Mouse (Mus musculus): ENCODE measurements at regions not wholly inside any gene's neighbourhood (a gene's known extent, or its start where the extent isn't known, plus 50 kb on each side); places are given as distances from the start of the nearest gene placed in this dataset.

DNA sequence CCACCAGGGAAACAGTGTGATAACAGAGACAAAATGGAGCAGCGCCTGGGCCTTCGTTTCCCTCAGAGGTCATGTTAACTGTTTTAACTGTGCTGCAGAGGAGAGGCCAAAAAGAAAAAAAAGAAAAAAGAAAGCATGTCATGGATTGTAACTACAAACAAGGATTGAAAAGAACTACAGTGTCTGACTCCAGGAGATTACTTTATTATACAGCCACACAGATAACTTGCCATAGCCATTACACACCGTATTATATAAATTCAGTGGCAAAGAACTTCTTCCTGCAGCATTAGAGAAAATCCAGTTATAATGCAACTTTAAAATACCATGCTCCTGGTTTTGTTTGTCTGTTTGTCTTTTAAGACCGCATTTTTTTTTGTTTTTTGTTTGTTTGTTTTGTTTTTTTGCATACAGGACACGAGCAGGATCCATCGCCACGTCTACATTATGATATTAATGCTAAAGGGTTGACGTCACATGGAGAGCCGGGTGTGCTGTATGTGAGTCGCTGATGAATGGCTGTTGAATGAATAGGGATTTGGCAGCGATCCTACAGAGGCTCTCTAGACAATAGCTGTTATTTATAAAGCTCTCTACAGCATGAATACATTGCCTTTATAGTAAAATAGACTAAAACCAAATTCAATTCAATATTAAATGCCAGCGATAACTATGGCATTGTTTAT lies 126.4 kb upstream of the Ift57 start:
- Histone ChIP-seq H3K9me3 (ENCODE audit: control insufficient read depth, low read length) (no peaks in the 10 kb centered on the region), H3K36me3 (ENCODE audit: control insufficient read depth, insufficient read depth, low read length) (no peaks in the 10 kb centered on the region), H3K4me2 (ENCODE audit: low read depth, severe bottlenecking) (no peak overlapping the region), H3K9ac (ENCODE audit: low read length) (no peak overlapping the region), H3K4me1 (ENCODE audit: control insufficient read depth, insufficient read depth, low read length) (no peaks in the 10 kb centered on the region), H3K27ac (replicated peaks; ENCODE audit: low read depth, low read length) (no peak overlapping the region), H3K4me3 (ENCODE audit: low read depth, low read length) (no peak overlapping the region), H3K27me3 (ENCODE audit: control insufficient read depth, insufficient read depth, low read length) (no peaks in the 10 kb centered on the region)
- WGBS, result 89% methylated on average over 12 of the region's 12 CpGs
- DNase-seq (ENCODE audit: low spot score), result no peak
- ATAC-seq (ENCODE audit: insufficient number of reproducible peaks, low FRiP score, low TSS enrichment, low read depth), result no peak

DNA sequence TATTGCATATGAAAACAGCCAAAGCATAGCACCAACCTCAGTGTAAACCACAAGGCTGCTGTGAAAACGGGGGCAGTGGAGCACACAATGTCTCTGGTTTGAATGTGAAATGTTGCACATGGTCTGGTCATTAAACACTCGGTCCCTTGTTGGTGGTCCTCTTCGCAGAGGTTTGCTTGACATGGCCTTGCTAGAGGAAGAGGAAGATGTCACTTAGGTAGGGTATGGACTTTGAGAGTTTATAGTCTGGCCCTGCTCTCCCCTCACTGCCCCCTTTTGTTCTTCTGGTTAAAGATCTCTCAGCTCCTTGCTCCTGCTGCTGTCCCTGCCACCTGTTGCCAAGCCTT lies 125.9 kb upstream of the Ift57 start:
- H3K36me3 ChIP-seq (ENCODE audit: control insufficient read depth, insufficient read depth, low read length), result no peaks in the 10 kb centered on the region
- no peaks in the 10 kb centered on the region for H3K27me3 ChIP-seq (ENCODE audit: control insufficient read depth, insufficient read depth, low read length)
- no peaks in the 10 kb centered on the region for H3K9me3 ChIP-seq (ENCODE audit: control insufficient read depth, low read length)
- no peak overlapping the region for H3K9ac ChIP-seq (ENCODE audit: low read length)
- ATAC-seq (ENCODE audit: insufficient number of reproducible peaks, low FRiP score, low TSS enrichment, low read depth) (no peak), DNase-seq (ENCODE audit: low spot score) (no peak)
- no peak overlapping the region for H3K27ac ChIP-seq (replicated peaks; ENCODE audit: low read depth, low read length)
- no peak overlapping the region for H3K4me2 ChIP-seq (ENCODE audit: low read depth, severe bottlenecking)
- no peaks in the 10 kb centered on the region for H3K4me1 ChIP-seq (ENCODE audit: control insufficient read depth, insufficient read depth, low read length)
- H3K4me3 ChIP-seq (ENCODE audit: low read depth, low read length), result no peak overlapping the region
- 89% methylated on average over 3 of the region's 3 CpGs for WGBS

DNA sequence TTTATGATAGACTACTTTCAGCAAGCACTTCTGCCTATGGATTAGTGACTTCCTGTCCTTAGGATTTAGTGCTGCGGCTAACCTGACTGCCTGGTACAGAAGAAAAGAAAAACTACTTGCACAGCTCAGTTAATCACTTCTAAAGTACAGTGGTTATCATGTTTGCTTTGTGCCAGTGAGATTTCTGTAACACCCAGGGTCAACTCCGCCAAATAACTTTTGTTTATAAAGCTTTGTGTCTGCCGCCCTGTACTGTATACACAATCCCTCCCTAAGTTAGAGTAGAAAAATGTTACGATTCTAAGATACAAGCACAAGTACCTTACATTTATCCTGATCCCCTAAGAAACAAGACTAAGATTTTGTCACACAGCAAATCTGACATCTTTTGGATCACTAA lies 120.1 kb upstream of the Ift57 start:
- WGBS, result 89% methylated on average over 4 of the region's 4 CpGs
- no peak for DNase-seq (ENCODE audit: low spot score)
- H3K9ac ChIP-seq (ENCODE audit: low read length), result no peak overlapping the region

GRCm38 (mm10) chr16:49580708-49581107 lies 118.3 kb upstream of the Ift57 start:
- Histone ChIP-seq H3K4me3 (ENCODE audit: low read depth, low read length) (no peak overlapping the region), H3K27me3 (ENCODE audit: control insufficient read depth, insufficient read depth, low read length) (no peaks in the 10 kb centered on the region), H3K27ac (replicated peaks; ENCODE audit: low read depth, low read length) (no peak overlapping the region), H3K36me3 (ENCODE audit: control insufficient read depth, insufficient read depth, low read length) (no peaks in the 10 kb centered on the region), H3K9ac (ENCODE audit: low read length) (no peak overlapping the region), H3K4me1 (ENCODE audit: control insufficient read depth, insufficient read depth, low read length) (no peaks in the 10 kb centered on the region), H3K4me2 (ENCODE audit: low read depth, severe bottlenecking) (no peak overlapping the region), H3K9me3 (ENCODE audit: control insufficient read depth, low read length) (no peaks in the 10 kb centered on the region)
- no peak for ATAC-seq (ENCODE audit: insufficient number of reproducible peaks, low FRiP score, low TSS enrichment, low read depth)
- WGBS, result 84% methylated on average over 6 of the region's 6 CpGs
- DNase-seq (ENCODE audit: low spot score), result no peak

More for the DNA sequence above, 120.1 kb upstream of the Ift57 start:
- no peaks in the 10 kb centered on the region for H3K27me3 ChIP-seq (ENCODE audit: control insufficient read depth, insufficient read depth, low read length)
- H3K4me1 ChIP-seq (ENCODE audit: control insufficient read depth, insufficient read depth, low read length), result no peaks in the 10 kb centered on the region
- ATAC-seq (ENCODE audit: insufficient number of reproducible peaks, low FRiP score, low TSS enrichment, low read depth), result no peak
- H3K9me3 ChIP-seq (ENCODE audit: control insufficient read depth, low read length), result no peaks in the 10 kb centered on the region
- H3K27ac ChIP-seq (replicated peaks; ENCODE audit: low read depth, low read length), result no peak overlapping the region
- no peaks in the 10 kb centered on the region for H3K36me3 ChIP-seq (ENCODE audit: control insufficient read depth, insufficient read depth, low read length)
- H3K4me2 ChIP-seq (ENCODE audit: low read depth, severe bottlenecking), result no peak overlapping the region
- no peak overlapping the region for H3K4me3 ChIP-seq (ENCODE audit: low read depth, low read length)

DNA sequence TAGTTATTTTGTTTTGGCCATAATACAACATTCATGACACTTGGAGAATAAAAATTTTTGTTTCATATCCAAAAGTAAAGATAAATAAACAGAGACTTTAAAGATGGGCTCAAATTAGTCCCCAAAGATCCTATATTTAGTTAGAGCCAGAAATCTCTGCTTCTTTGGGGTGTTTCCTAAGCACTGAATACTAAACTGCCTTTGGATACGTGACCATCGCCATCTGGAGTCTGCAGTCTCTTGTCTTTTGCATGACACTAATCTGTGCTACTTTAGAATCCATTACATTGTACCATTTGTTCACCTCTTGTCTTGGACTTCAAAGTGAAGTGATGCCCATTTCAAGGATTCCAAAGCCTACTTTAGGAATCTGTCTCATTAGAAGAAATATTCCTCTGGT lies 92.5 kb upstream of the Ift57 start:
- Histone ChIP-seq H3K4me3 (ENCODE audit: low read depth, low read length) (no peak overlapping the region), H3K9me3 (ENCODE audit: control insufficient read depth, low read length) (no peaks in the 10 kb centered on the region), H3K27me3 (ENCODE audit: control insufficient read depth, insufficient read depth, low read length) (no peaks in the 10 kb centered on the region), H3K4me2 (ENCODE audit: low read depth, severe bottlenecking) (no peak overlapping the region), H3K9ac (ENCODE audit: low read length) (no peak overlapping the region), H3K27ac (replicated peaks; ENCODE audit: low read depth, low read length) (no peak overlapping the region), H3K4me1 (ENCODE audit: control insufficient read depth, insufficient read depth, low read length) (no peaks in the 10 kb centered on the region), H3K36me3 (ENCODE audit: control insufficient read depth, insufficient read depth, low read length) (no peaks in the 10 kb centered on the region)
- 88% methylated on average over 2 of the region's 2 CpGs for WGBS
- no peak for DNase-seq (ENCODE audit: low spot score)
- no peak for ATAC-seq (ENCODE audit: insufficient number of reproducible peaks, low FRiP score, low TSS enrichment, low read depth)

GRCm38 (mm10) chr16:49614801-49615200 lies 84.2 kb upstream of the Ift57 start:
- H3K27ac ChIP-seq (replicated peaks; ENCODE audit: low read depth, low read length), result no peak overlapping the region
- no peaks in the 10 kb centered on the region for H3K9me3 ChIP-seq (ENCODE audit: control insufficient read depth, low read length)
- ATAC-seq (ENCODE audit: insufficient number of reproducible peaks, low FRiP score, low TSS enrichment, low read depth), result no peak
- H3K36me3 ChIP-seq (ENCODE audit: control insufficient read depth, insufficient read depth, low read length), result no peaks in the 10 kb centered on the region
- no peaks in the 10 kb centered on the region for H3K4me1 ChIP-seq (ENCODE audit: control insufficient read depth, insufficient read depth, low read length)
- H3K4me3 ChIP-seq (ENCODE audit: low read depth, low read length), result no peak overlapping the region
- H3K27me3 ChIP-seq (ENCODE audit: control insufficient read depth, insufficient read depth, low read length), result no peaks in the 10 kb centered on the region
- no peak overlapping the region for H3K9ac ChIP-seq (ENCODE audit: low read length)
- no peak for DNase-seq (ENCODE audit: low spot score)
- whole genome bisulfite sequencing, result 83% methylated on average over 3 of the region's 3 CpGs
- H3K4me2 ChIP-seq (ENCODE audit: low read depth, severe bottlenecking), result no peak overlapping the region

- no peak overlapping the region for H3K9ac ChIP-seq (ENCODE audit: low read length)
- WGBS, result 88% methylated on average over 20 of the region's 20 CpGs
- no peak overlapping the region for H3K27ac ChIP-seq (replicated peaks; ENCODE audit: low read depth, low read length)
- no peak for ATAC-seq (ENCODE audit: insufficient number of reproducible peaks, low FRiP score, low TSS enrichment, low read depth)
- H3K36me3 ChIP-seq (ENCODE audit: control insufficient read depth, insufficient read depth, low read length), result no peaks in the 10 kb centered on the region
- no peaks in the 10 kb centered on the region for H3K9me3 ChIP-seq (ENCODE audit: control insufficient read depth, low read length)
- DNase-seq (ENCODE audit: low spot score), result no peak
- no peaks in the 10 kb centered on the region for H3K27me3 ChIP-seq (ENCODE audit: control insufficient read depth, insufficient read depth, low read length)
- H3K4me2 ChIP-seq (ENCODE audit: low read depth, severe bottlenecking), result no peak overlapping the region
- H3K4me3 ChIP-seq (ENCODE audit: low read depth, low read length), result no peak overlapping the region
- H3K4me1 ChIP-seq (ENCODE audit: control insufficient read depth, insufficient read depth, low read length), result no peaks in the 10 kb centered on the region
These were observed 83.6 kb upstream of the Ift57 start for GRCm38 (mm10) chr16:49615342-49616020.

GRCm38 (mm10) chr16:49616263-49616872 lies 82.7 kb upstream of the Ift57 start:
- DNase-seq (ENCODE audit: low spot score) (no peak), ATAC-seq (ENCODE audit: insufficient number of reproducible peaks, low FRiP score, low TSS enrichment, low read depth) (no peak)
- Histone ChIP-seq H3K9me3 (ENCODE audit: control insufficient read depth, low read length) (no peaks in the 10 kb centered on the region), H3K27me3 (ENCODE audit: control insufficient read depth, insufficient read depth, low read length) (no peaks in the 10 kb centered on the region), H3K27ac (replicated peaks; ENCODE audit: low read depth, low read length) (no peak overlapping the region), H3K4me3 (ENCODE audit: low read depth, low read length) (no peak overlapping the region), H3K4me2 (ENCODE audit: low read depth, severe bottlenecking) (no peak overlapping the region), H3K4me1 (ENCODE audit: control insufficient read depth, insufficient read depth, low read length) (no peaks in the 10 kb centered on the region), H3K9ac (ENCODE audit: low read length) (no peak overlapping the region), H3K36me3 (ENCODE audit: control insufficient read depth, insufficient read depth, low read length) (no peaks in the 10 kb centered on the region)
- WGBS, result 75% methylated on average over 13 of the region's 13 CpGs

Data from limb, embryonic 11.5 days (tissue).